Mouse (Mus musculus) kidney, embryonic 15.5 days (tissue): ENCODE data around the gene Il16. TPM values are rescaled to one million over a fixed set of nuclear protein-coding genes. Genes with fewer than 3 reads are reported as not detected.

ENCODE experiments used
- ATAC-seq: fragments of 200-750 bp; cut with Nextera tagmentation; replicated peaks from 2 replicates; pipeline ENCODE4 v1.8.0; 2017; ENCODE audit warnings: moderate TSS enrichment; ENCODE audit not compliant: low FRiP score
- H3K27ac ChIP-seq: fragments of 300-500 bp; sonication (generic); 2 replicates; pipeline ENCODE4 v1.5.1; 2015; ENCODE audit warnings: mild to moderate bottlenecking, inconsistent platforms
- H3K27me3 ChIP-seq: fragments of 300-500 bp; sonication (generic); 2 replicates; pipeline ENCODE4 v1.6.1; 2015; ENCODE audit warnings: inconsistent platforms
- H3K36me3 ChIP-seq: fragments of 300-500 bp; sonication (generic); 2 replicates; pipeline ENCODE4 v1.6.1; 2015; ENCODE audit warnings: inconsistent platforms
- H3K4me1 ChIP-seq: fragments of 300-500 bp; sonication (generic); 2 replicates; pipeline ENCODE4 v1.6.1; 2015; ENCODE audit warnings: inconsistent platforms
- H3K4me2 ChIP-seq: fragments of 300-500 bp; sonication (generic); 2 replicates; pipeline ENCODE4 v1.6.1; 2015; ENCODE audit warnings: moderate library complexity, mild to moderate bottlenecking, inconsistent platforms
- H3K4me3 ChIP-seq: fragments of 300-500 bp; sonication (generic); replicated peaks from 2 replicates; pipeline ENCODE4 v1.5.1; 2015; ENCODE audit warnings: mild to moderate bottlenecking, inconsistent platforms
- H3K9ac ChIP-seq: fragments of 300-500 bp; sonication (generic); 2 replicates; pipeline ENCODE4 v1.6.1; 2015; ENCODE audit warnings: mild to moderate bottlenecking, inconsistent platforms
- H3K9me3 ChIP-seq: fragments of 300-500 bp; sonication (generic); replicated peaks from 2 replicates; pipeline ENCODE4 v1.6.1; 2016; ENCODE audit warnings: inconsistent platforms
- WGBS: fragments of 180-500 bp; shearing (Covaris S2); methylation state at CpG from one replicate; pipeline ENCODE4 v1.1.7; 2015; ENCODE audit warnings: mixed read lengths; 5-methylcytosine and 5-hydroxymethylcytosine counted together
- polyA plus RNA-seq: library from polyadenylated mRNA; unstranded; fragments of >200 nt; fragmentation: Nextera tagmentation; extraction: Ambion mirVana; gene quantifications from 2 replicates; pipeline ENCODE4 v1.2.1, GENCODE M21; 2015

Gene Il16
- polyA plus RNA-seq, 1 experiment from 2014 or later, result 4.0 TPM

GRCm38 (mm10) chr7:83667936-83668645 lies 77.4 kb downstream of the Il16 start:
- 81% methylated on average over 5 of the region's 5 CpGs for WGBS

DNA sequence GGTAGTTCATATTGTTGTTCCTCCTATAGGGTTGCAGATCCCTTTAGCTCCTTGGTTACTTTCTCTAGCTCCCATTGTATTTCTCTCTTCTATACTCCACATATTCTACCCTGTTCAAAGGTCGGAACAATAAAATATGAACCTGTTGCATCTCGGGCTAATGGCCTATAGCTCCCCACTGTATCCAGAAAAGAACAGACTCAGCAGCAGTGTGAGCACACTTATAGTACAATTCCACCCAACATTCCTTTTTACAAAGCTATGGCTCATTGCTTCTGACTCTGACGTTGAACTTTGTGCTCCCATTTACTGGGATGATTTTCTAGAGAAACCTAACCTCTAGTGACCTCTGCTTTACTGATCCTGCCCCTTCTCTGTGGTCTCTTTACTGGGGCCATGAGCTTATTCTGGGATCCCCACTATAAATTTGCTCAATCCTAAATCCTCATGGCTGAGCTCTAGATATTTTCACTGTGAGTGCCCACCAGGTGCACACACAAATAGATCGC lies 79.4 kb downstream of the Il16 start:
- no peak overlapping the region for H3K4me2 ChIP-seq
- no peaks in the 10 kb centered on the region for H3K9me3 ChIP-seq
- no peak for ATAC-seq
- no peaks in the 10 kb centered on the region for H3K27me3 ChIP-seq
- 71% methylated on average over 4 of the region's 4 CpGs for whole genome bisulfite sequencing
- H3K4me1 ChIP-seq, result no peaks in the 10 kb centered on the region
- no peak overlapping the region for H3K4me3 ChIP-seq
- no peak overlapping the region for H3K27ac ChIP-seq
- no peak overlapping the region for H3K9ac ChIP-seq
- no peaks in the 10 kb centered on the region for H3K36me3 ChIP-seq

More at GRCm38 (mm10) chr7:83667936-83668645, 77.4 kb downstream of the Il16 start:
- H3K4me3 ChIP-seq, result no peak overlapping the region
- H3K4me2 ChIP-seq, result no peak overlapping the region
- H3K27me3 ChIP-seq, result no peaks in the 10 kb centered on the region
- no peaks in the 10 kb centered on the region for H3K4me1 ChIP-seq
- no peaks in the 10 kb centered on the region for H3K36me3 ChIP-seq
- H3K9ac ChIP-seq, result no peak overlapping the region
- ATAC-seq, result no peak
- no peaks in the 10 kb centered on the region for H3K9me3 ChIP-seq
- no peak overlapping the region for H3K27ac ChIP-seq

- ATAC-seq, result 0 out of 2 replicates have a peak, but pooled peaks have one; percentile 43
- Histone ChIP-seq H3K27ac (no peak overlapping the region), H3K27me3 (no peaks in the 10 kb centered on the region), H3K4me2 (no peak overlapping the region), H3K4me1 (0 out of 2 replicates have a peak, but pooled peaks cover 4% of the 10 kb centered on the region), H3K36me3 (no peaks in the 10 kb centered on the region), H3K9ac (no peak overlapping the region), H3K9me3 (no peaks in the 10 kb centered on the region), H3K4me3 (no peak overlapping the region)
- 78% methylated on average over 6 of the region's 6 CpGs for WGBS
Observed at GRCm38 (mm10) chr7:83662711-83663375, 82.7 kb downstream of the Il16 start.

GRCm38 (mm10) chr7:83661763-83662162 lies 83.8 kb downstream of the Il16 start:
- Histone ChIP-seq H3K9me3 (no peaks in the 10 kb centered on the region), H3K27ac (no peak overlapping the region), H3K9ac (no peak overlapping the region), H3K4me2 (no peak overlapping the region), H3K27me3 (no peaks in the 10 kb centered on the region), H3K36me3 (no peaks in the 10 kb centered on the region), H3K4me1 (0 out of 2 replicates have a peak, but pooled peaks cover 4% of the 10 kb centered on the region), H3K4me3 (no peak overlapping the region)
- 97% methylated on average over 3 of the region's 3 CpGs for WGBS
- ATAC-seq, result no peak

DNA sequence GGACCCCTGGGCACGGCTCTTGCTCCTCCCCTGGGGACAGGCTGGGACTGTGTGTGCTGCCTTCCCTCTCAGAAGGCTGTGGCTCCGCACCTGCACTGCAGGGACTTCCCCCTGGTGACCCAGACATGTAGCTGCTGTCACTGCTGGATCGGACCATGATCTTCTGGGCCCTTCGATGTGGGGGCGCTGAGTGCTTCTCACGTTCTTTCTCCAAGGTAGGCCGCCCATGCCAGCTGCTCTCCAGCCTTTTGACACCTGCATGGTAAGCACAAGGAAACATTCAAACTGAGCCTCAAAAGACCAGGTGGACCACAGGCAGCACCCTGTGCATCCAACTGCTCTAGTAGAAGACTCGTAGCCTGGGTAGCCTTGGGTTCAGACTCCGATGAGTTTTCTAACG lies 84.5 kb downstream of the Il16 start:
- 87% methylated on average over 10 of the region's 10 CpGs for WGBS
- no peaks in the 10 kb centered on the region for H3K36me3 ChIP-seq
- H3K4me2 ChIP-seq, result no peak overlapping the region
- no peaks in the 10 kb centered on the region for H3K9me3 ChIP-seq
- no peaks in the 10 kb centered on the region for H3K27me3 ChIP-seq
- no peak overlapping the region for H3K9ac ChIP-seq
- H3K4me1 ChIP-seq, result 0 out of 2 replicates have a peak, but pooled peaks cover 4% of the 10 kb centered on the region
- no peak overlapping the region for H3K27ac ChIP-seq
- ATAC-seq, result no peak
- H3K4me3 ChIP-seq, result no peak overlapping the region

GRCm38 (mm10) chr7:83660273-83660691 lies 85.2 kb downstream of the Il16 start:
- no peak overlapping the region for H3K4me3 ChIP-seq
- H3K9ac ChIP-seq, result no peak overlapping the region
- no peaks in the 10 kb centered on the region for H3K9me3 ChIP-seq
- H3K27me3 ChIP-seq, result no peaks in the 10 kb centered on the region
- WGBS, result 92% methylated on average over 11 of the region's 11 CpGs
- 0 out of 2 replicates have a peak, but pooled peaks cover 4% of the 10 kb centered on the region for H3K4me1 ChIP-seq
- no peak for ATAC-seq
- no peak overlapping the region for H3K4me2 ChIP-seq
- H3K36me3 ChIP-seq, result no peaks in the 10 kb centered on the region
- no peak overlapping the region for H3K27ac ChIP-seq

- H3K27ac ChIP-seq, result peak overlapping the region; percentile 45
- no peak overlapping the region for H3K4me2 ChIP-seq
- H3K4me1 ChIP-seq, result 0 out of 2 replicates have a peak, but pooled peaks cover 4% of the 10 kb centered on the region
- no peak overlapping the region for H3K4me3 ChIP-seq
- H3K9me3 ChIP-seq, result no peaks in the 10 kb centered on the region
- no peak for ATAC-seq
- no peak overlapping the region for H3K9ac ChIP-seq
- 77% methylated on average over 9 of the region's 9 CpGs for WGBS
- no peaks in the 10 kb centered on the region for H3K36me3 ChIP-seq
- H3K27me3 ChIP-seq, result no peaks in the 10 kb centered on the region
Observed at GRCm38 (mm10) chr7:83659159-83660065, 86.1 kb downstream of the Il16 start.

- Histone ChIP-seq H3K4me1 (0 out of 2 replicates have a peak, but pooled peaks cover 4% of the 10 kb centered on the region), H3K36me3 (no peaks in the 10 kb centered on the region), H3K9me3 (no peaks in the 10 kb centered on the region), H3K27ac (no peak overlapping the region; the same call in 1 of the 2 replicates), H3K9ac (no peak overlapping the region), H3K4me2 (no peak overlapping the region), H3K27me3 (no peaks in the 10 kb centered on the region), H3K4me3 (no peak overlapping the region)
- WGBS, result 82% methylated on average over 1 of the region's 1 CpGs
- ATAC-seq, result no peak
Observed at GRCm38 (mm10) chr7:83658716-83659115, 86.8 kb downstream of the Il16 start.

DNA sequence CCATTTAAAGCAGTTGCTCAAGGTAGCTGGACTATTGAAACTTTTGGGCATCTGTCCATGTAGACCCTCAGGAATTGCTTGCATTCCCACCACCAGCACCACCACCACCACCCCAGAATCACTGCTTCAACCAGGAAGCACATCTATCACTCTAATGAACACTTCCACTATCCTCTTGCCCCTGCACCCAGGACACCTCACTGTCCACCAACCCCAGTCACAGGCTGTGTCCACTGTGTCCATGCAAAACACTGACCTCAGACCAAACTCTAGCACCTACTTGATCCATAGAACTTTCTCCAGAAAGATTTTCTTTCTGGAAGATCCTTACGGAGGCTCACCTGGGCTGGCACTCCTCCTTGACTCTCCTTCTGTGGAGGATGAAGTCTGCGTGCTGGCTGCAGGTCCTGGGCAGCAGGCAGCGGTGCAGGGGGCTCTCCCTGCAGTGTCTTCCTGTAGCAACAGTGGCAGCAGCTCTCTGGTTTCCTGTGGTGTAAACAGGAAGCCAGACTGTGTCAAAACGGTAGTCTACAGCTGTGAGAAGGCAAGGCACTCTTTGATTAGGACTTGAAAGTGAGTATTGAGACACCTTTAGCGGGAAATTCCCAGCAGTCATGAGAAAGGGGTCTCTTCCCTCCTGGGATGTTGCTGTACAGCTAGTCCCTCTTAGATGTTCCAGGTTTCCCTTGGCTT lies 90.4 kb downstream of the Il16 start:
- Histone ChIP-seq H3K4me1 (0 out of 2 replicates have a peak, but pooled peaks cover 4% of the 10 kb centered on the region), H3K36me3 (no peaks in the 10 kb centered on the region), H3K4me3 (no peak overlapping the region), H3K9ac (no peak overlapping the region), H3K27ac (0 out of 2 replicates have a peak overlapping the region, but pooled peaks have one; percentile 66), H3K9me3 (no peaks in the 10 kb centered on the region), H3K4me2 (peak overlapping the region; percentile 14; the same call in 1 of the 2 replicates), H3K27me3 (no peaks in the 10 kb centered on the region)
- no peak for ATAC-seq
- WGBS, result 51% methylated on average over 5 of the region's 5 CpGs

DNA sequence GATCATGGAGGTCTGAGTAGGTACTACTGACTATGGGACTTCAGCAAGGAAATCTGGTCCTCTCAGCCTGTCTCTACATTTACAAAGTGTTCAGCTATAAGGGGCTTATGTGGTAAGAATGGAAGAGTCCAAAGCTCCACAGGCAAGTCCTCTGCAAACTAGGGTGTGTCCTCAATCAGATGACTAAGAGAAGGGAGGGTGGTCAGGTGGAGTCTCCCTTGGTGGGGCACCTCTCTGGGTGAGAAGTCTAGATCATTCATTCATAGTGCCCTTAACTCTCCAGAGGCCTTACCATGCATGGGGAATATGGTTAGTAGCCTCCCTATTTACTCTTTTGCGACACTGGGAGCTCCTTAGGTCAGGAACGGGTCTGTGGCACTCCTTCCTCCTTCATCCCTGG lies 91.3 kb downstream of the Il16 start:
- ATAC-seq, result no peak
- Histone ChIP-seq H3K4me2 (0 out of 2 replicates have a peak overlapping the region, but pooled peaks have one; percentile 14), H3K9ac (no peak overlapping the region), H3K27me3 (no peaks in the 10 kb centered on the region), H3K4me3 (no peak overlapping the region), H3K4me1 (0 out of 2 replicates have a peak, but pooled peaks cover 4% of the 10 kb centered on the region), H3K9me3 (no peaks in the 10 kb centered on the region), H3K27ac (no peak overlapping the region), H3K36me3 (no peaks in the 10 kb centered on the region)
- 79% methylated on average over 2 of the region's 2 CpGs for WGBS

GRCm38 (mm10) chr7:83653605-83654051 lies 91.9 kb downstream of the Il16 start:
- no peak for ATAC-seq
- Histone ChIP-seq H3K36me3 (no peaks in the 10 kb centered on the region), H3K9ac (no peak overlapping the region), H3K4me3 (no peak overlapping the region), H3K4me1 (0 out of 2 replicates have a peak, but pooled peaks cover under 1% of the 10 kb centered on the region), H3K27ac (no peak overlapping the region), H3K27me3 (no peaks in the 10 kb centered on the region), H3K4me2 (no peak overlapping the region), H3K9me3 (no peaks in the 10 kb centered on the region)
- WGBS, result 89% methylated on average over 2 of the region's 2 CpGs
